Mouse (Mus musculus) embryo, embryonic 10 days (tissue): ENCODE measurements around the gene Dnah6.

ENCODE experiments used
- DNase-seq: peaks from one replicate; pipeline ENCODE4 v3.0.0-alpha.2; 2015; ENCODE audit warnings: low spot score

Gene Dnah6

DNA sequence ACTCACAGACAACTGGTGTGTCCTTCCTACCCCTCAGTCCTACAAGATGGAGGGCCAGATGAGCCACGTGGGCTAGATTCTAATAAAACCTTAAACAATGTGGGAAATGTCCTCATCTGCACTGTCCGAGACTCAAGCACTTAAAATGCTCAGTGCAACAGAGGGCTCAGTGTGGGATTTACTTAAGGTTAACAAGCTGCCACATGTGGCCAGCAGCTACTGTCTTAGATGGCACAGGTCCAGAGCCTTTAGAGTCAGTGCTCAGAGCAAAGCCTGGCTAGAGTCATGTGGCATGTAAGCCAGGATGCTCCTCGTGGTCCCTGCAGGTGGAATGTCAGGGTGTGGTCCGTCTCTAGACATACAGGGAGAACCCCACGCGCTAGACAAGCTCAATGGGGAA lies 194.6 kb downstream of the Dnah6 start:
- no peak for DNase-seq

GRCm38 (mm10) chr6:73020061-73020460 lies 201.4 kb downstream of the Dnah6 start:
- peak; percentile 55 for DNase-seq

DNA sequence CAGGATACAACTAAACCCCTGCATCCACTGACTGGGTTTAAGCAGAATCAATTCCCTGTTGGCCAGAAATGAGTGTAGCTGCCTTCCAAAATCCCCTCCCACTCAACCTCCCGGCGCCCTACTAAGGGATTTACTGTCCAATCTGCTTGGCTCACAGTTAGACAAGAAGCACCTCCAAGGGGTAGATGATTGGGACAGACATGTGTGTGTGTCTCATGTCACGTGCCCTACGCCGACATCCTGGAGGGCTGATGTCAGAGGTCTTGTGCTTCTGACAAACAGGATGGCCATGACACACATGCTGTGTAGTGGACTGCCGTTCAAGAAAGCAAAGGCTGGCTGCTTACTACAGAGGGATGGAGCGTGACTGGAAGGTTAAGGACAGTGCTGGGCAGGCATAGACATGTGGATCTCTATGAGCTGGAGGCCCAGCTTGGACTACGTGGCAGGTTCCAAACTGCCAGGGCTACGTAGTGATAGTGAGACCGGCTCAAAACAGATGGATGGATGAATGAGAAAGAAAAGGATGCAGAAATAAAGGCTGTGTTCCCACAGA lies 202.6 kb downstream of the Dnah6 start:
- DNase-seq: no peak

- peak; percentile 56 for DNase-seq
These were observed 206.9 kb downstream of the Dnah6 start for GRCm38 (mm10) chr6:73014317-73015160.

DNA sequence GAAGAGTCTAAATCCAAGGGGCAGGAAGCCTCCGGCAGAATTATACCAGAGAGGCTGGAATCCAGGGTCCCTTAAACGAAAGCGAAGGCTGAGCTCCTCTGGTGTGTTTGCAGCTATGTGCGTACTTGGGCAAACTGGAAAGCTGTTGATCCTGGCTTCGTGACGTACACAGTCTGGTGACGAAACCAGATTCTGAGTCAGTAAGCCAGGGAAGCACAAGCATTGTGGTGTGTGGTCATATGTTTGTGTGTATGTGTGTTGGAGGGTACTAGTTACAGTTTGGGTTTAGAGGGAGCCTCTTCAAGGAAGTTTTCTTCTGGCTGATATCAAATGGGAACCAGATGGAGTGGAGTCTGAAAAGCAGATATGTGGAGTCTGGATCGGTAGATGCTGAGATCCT lies 208.5 kb downstream of the Dnah6 start:
- DNase-seq: no peak

DNA sequence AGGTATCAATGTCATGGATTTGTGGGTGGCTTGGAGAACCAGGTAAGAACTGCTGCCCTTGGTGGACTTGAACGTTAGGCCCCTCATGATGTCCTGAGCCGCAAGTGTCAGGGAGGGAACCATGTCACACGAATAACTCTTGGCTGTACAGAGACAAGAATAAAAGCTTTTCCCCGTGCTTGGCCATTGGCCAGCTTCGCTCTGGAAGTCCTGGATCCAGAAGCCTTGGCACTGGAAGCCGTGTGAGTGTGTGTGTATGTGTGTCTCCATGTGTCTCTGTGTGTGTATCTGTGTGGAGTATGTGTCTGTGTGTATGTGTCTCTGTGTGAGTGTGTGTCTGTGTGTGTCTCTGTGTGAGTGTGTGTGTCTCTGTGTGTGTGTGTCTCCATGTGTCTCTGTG lies 209.6 kb downstream of the Dnah6 start:
- DNase-seq: no peak

DNA sequence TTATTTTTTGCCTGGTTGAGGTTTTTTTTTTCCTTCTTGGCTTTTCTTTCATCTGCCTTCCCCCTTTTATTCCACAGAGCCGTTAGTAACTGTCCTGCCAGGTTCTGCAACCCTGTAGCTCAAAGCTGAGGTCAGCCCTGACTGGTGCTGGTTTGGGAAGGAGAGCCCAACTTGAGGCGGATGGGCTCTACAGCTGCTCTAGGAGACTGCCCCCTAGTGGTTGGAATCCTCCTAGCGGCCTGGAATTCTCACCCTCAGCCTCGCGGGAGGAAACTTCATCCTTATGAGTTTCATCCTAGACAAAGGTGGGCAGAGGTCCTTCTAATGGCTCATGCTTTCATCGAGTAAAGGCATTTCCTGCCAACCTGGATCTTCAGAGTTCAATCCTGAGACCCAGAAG lies 211.4 kb downstream of the Dnah6 start:
- DNase-seq: peak; percentile 54

- DNase-seq: no peak
These were observed 217.8 kb downstream of the Dnah6 start for GRCm38 (mm10) chr6:73003601-73004000.

- DNase-seq: no peak
These were observed 219.1 kb downstream of the Dnah6 start for GRCm38 (mm10) chr6:73002391-73002790.

DNA sequence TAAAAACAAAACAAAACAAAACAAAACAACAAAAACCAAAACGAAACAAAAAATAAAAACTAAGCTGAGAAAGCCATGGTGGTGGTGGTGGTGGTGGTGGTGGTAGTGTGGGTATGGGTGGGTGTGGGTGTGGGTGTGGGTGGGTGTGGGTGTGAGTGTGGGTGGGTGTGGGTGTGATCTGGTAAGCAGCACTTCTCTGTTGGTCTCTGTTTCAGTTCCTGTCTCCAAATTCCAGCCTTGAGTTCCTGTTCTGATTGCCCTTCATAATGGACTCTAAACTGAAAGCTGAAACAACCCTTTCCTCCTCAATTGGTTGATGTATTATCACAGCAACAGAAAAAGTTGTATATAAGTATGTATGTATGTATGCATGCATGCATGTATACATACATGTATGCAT lies 222.6 kb downstream of the Dnah6 start:
- DNase-seq: no peak

DNA sequence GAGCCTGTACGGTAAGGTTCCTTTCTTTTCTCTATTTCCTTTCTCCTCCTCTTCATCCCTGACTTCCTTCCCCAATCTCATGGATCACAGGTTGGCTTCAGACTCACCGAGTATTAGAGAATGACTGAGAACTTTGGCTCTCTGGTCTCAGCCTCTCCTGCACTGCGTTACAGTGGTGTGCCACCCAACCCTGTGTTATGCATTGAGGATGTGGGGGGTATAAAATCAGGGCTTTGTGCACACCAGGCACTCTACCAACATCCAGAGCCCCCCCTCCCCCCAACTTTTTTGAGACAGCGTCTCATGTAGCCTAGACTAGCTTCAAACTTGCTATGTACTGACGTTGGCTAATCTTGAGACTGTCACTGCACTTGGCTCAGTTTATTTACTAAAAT lies 227.8 kb downstream of the Dnah6 start:
- DNase-seq: no peak

- no peak for DNase-seq
These were observed 228.3 kb downstream of the Dnah6 start for GRCm38 (mm10) chr6:72993054-72993687.

DNA sequence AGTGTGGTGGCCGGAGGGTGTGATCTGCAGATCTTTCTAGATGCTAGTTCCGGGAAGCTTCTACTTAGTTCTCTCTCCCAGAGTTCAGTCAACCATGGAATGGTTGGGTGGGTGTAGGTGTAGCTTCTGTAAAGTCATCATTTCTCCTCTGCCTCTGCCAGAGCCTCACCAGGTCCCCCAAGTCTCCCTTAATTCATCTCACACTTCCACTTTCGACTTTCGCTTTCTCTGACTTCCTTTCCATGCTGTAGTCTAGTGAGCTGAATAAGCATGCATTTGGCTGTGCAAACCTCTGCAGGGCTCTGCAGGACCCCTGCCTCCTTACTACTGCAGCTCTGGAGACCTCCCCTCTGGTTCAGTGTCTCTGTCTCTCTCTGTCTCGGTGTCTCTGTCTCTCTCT lies 231.2 kb downstream of the Dnah6 start:
- no peak for DNase-seq

GRCm38 (mm10) chr6:72989028-72989736 lies 232.3 kb downstream of the Dnah6 start:
- peak; percentile 59 for DNase-seq

DNA sequence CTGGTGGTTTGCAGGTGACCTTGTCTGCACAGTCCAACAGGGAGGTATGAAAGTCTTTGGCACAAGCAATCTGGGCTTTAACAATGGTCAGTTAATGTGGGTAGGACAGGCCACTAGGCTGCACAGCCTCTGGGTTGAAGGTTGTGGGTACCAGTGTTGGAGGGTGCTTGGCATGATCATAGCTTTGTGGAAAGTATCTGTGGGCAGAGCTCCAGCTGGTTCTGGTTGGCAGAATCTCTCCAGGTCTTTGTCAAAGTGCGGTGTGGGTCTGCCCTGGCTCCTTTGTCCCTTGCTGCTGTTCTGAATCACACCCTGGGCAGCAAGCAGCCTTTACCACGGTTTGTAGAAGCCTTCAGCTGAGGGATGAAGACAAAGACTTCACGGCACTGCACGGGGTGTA lies 238.9 kb downstream of the Dnah6 start:
- no peak for DNase-seq

- no peak for DNase-seq
These were observed 239.6 kb downstream of the Dnah6 start for GRCm38 (mm10) chr6:72981851-72982250.

GRCm38 (mm10) chr6:72981124-72981651 lies 240.3 kb downstream of the Dnah6 start:
- DNase-seq: peak; percentile 51

DNA sequence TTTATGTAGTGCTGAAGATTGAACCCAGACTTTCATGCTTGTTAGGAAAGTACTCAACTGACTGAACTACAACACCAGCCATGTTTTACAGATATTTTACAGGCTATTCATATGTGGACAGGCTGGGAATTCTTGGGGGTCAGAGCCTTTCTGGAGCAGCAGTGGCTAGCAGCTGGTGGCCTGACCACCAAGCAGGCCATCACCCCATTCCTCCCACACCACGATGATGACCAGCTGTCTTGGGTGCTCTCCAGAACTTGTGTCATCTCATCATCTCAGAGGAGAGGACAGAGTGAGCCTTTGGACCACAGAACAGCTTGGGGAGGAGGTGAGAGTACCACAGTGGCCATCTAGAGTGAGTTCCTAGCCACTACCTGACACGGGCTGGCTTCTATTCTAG lies 244.6 kb downstream of the Dnah6 start:
- DNase-seq: no peak

GRCm38 (mm10) chr6:72971074-72971473 lies 250.4 kb downstream of the Dnah6 start:
- no peak for DNase-seq

DNA sequence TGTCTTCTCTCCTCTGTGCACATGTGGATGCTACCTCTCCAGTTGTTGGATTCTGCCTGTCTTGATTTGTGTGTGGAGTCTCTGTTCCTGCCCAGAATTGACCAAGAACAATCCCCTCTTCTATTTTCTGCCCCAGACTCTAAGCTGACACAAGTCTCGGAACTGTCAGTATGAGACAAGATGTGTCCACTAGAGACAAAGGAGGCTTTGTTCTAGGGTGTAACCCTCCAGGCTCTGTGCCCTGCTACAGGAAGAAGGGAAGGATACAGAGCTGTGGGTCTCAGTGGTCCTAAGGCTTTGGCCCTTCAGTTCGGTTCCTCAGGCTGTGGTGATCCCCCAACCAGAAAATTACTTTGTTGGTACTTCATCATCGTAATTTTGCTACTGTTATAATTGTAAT lies 251.7 kb downstream of the Dnah6 start:
- no peak for DNase-seq
